Mouse (Mus musculus): ENCODE results near the gene Chchd6. TPM values are rescaled to one million over a fixed set of nuclear protein-coding genes. Genes with fewer than 3 reads are reported as not detected.

The Chchd6 gene
- polyA plus RNA-seq, 1 experiment from 2014 or later, result 164 TPM

DNA sequence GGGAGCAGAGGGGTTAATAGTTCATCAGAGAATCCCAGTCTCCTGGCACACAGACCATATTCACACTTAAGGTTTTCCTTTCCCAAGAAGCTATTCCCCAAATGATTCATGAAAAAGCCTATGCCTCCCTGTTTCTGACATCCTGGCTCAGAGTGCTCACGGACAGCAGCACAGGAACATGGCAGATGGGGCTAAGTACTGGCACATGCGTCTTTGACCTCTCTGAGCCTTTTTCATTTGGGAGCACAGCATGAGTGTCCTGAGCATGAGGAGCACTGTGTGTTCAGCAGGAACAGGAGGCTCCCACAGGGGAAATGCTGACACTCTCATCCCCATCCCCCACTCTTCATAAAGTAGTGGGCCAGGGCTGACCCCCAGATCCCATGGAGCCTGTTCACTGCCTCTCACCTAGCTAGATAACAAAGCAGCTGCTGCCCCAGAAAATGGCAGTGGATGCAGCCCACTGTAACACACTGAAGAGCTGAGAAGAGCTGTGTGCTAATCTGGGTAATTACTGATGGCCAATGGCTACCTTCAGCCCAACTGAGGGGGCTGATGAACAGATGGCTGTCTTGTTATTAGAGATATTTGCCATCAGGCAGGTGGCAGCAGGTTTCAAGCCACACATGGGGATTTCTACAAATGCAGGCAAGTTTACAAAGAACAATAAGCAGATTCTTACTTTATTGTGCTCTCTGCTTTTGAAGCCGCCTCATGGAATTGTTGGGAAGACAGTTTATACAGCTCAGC is 176.2 kb downstream of the Chchd6 start:
- Histone ChIP-seq H3K27me3 (ENCODE audit: control insufficient read depth, insufficient read depth, low read length) (no peaks in the 10 kb centered on the region), H3K4me2 (ENCODE audit: low read length) (no peak overlapping the region), H3K4me3 (replicated peaks; ENCODE audit: low read depth, low read length) (no peak overlapping the region), H3K36me3 (ENCODE audit: control insufficient read depth, insufficient read depth, low read length) (0 out of 2 replicates have a peak, but pooled peaks cover 3% of the 10 kb centered on the region), H3K9ac (replicated peaks; ENCODE audit: low read length) (no peak overlapping the region), H3K27ac (replicated peaks; ENCODE audit: low read depth, low read length) (no peak overlapping the region), H3K9me3 (ENCODE audit: control insufficient read depth, low read length) (no peaks in the 10 kb centered on the region), H3K4me1 (ENCODE audit: control insufficient read depth, insufficient read depth, low read length) (no peaks in the 10 kb centered on the region)
- ATAC-seq (ENCODE audit: low FRiP score, low TSS enrichment), result no peak
- no peak for DNase-seq
- WGBS, result 78% methylated on average over 3 of the region's 3 CpGs

- DNase-seq (no peak), ATAC-seq (ENCODE audit: low FRiP score, low TSS enrichment) (no peak)
- no peak overlapping the region for H3K4me2 ChIP-seq (ENCODE audit: low read length)
- no peak overlapping the region for H3K9ac ChIP-seq (replicated peaks; ENCODE audit: low read length)
- no peaks in the 10 kb centered on the region for H3K4me1 ChIP-seq (ENCODE audit: control insufficient read depth, insufficient read depth, low read length)
- H3K4me3 ChIP-seq (replicated peaks; ENCODE audit: low read depth, low read length), result no peak overlapping the region
- 90% methylated on average over 3 of the region's 3 CpGs for WGBS
- no peaks in the 10 kb centered on the region for H3K9me3 ChIP-seq (ENCODE audit: control insufficient read depth, low read length)
- H3K36me3 ChIP-seq (ENCODE audit: control insufficient read depth, insufficient read depth, low read length), result 0 out of 2 replicates have a peak, but pooled peaks cover 3% of the 10 kb centered on the region
- H3K27me3 ChIP-seq (ENCODE audit: control insufficient read depth, insufficient read depth, low read length), result no peaks in the 10 kb centered on the region
- H3K27ac ChIP-seq (replicated peaks; ENCODE audit: low read depth, low read length), result no peak overlapping the region
These were observed 179.3 kb downstream of the Chchd6 start for GRCm38 (mm10) chr6:89416030-89416595.

GRCm38 (mm10) chr6:89415091-89415490 is 180.4 kb downstream of the Chchd6 start:
- no peak overlapping the region for H3K9ac ChIP-seq (replicated peaks; ENCODE audit: low read length)
- 0 out of 2 replicates have a peak, but pooled peaks cover 3% of the 10 kb centered on the region for H3K36me3 ChIP-seq (ENCODE audit: control insufficient read depth, insufficient read depth, low read length)
- ATAC-seq (ENCODE audit: low FRiP score, low TSS enrichment), result no peak
- WGBS, result 91% methylated on average over 2 of the region's 2 CpGs
- no peak overlapping the region for H3K4me3 ChIP-seq (replicated peaks; ENCODE audit: low read depth, low read length)
- no peak overlapping the region for H3K4me2 ChIP-seq (ENCODE audit: low read length)
- H3K27ac ChIP-seq (replicated peaks; ENCODE audit: low read depth, low read length), result no peak overlapping the region
- no peak for DNase-seq
- no peaks in the 10 kb centered on the region for H3K9me3 ChIP-seq (ENCODE audit: control insufficient read depth, low read length)
- H3K27me3 ChIP-seq (ENCODE audit: control insufficient read depth, insufficient read depth, low read length), result no peaks in the 10 kb centered on the region
- H3K4me1 ChIP-seq (ENCODE audit: control insufficient read depth, insufficient read depth, low read length), result no peaks in the 10 kb centered on the region

DNA sequence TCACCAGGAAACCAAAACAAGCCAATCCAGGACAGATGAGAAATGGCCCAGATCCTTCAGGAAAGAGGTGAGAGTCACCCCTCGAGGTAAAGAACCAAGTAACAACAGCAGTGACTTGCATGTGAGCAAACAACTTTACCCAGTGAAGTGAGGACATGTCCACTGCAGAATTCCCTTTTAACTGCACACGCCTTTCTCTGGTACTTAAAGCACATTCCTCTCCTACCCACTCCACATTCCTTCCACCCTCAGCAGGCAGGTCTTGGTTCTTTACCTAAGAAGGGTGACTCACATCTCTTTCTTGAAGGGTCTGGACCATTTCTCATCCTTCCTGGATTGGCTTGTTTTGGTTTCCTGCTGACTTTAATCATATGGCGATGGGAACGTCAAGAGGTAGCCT is 181.3 kb downstream of the Chchd6 start:
- DNase-seq, result no peak
- WGBS, result 90% methylated on average over 4 of the region's 4 CpGs
- no peaks in the 10 kb centered on the region for H3K4me1 ChIP-seq (ENCODE audit: control insufficient read depth, insufficient read depth, low read length)

DNA sequence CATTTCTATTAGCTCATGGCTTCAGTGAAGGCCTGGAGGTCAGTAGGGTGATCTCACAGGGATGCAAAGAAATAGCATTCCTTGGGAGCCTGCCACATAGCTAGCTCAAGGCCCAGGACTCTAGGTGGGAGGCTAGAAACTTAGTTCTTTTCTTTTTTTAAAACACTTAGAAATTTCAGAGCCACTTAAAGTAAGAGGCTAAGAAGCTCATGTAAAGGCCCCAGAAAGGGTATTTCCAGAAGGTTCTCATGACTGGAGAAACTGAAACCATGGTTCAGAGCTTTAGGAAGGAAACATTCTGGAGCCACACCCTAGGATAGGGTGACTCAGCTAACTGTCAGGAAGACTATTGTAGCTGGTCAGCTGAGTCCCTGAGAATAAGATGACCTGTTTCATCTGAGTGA is 182.0 kb downstream of the Chchd6 start:
- no peak for ATAC-seq (ENCODE audit: low FRiP score, low TSS enrichment)
- Histone ChIP-seq H3K36me3 (ENCODE audit: control insufficient read depth, insufficient read depth, low read length) (0 out of 2 replicates have a peak, but pooled peaks cover 3% of the 10 kb centered on the region), H3K9me3 (ENCODE audit: control insufficient read depth, low read length) (no peaks in the 10 kb centered on the region), H3K9ac (replicated peaks; ENCODE audit: low read length) (no peak overlapping the region), H3K27me3 (ENCODE audit: control insufficient read depth, insufficient read depth, low read length) (no peaks in the 10 kb centered on the region), H3K27ac (replicated peaks; ENCODE audit: low read depth, low read length) (no peak overlapping the region), H3K4me2 (ENCODE audit: low read length) (no peak overlapping the region), H3K4me1 (ENCODE audit: control insufficient read depth, insufficient read depth, low read length) (no peaks in the 10 kb centered on the region), H3K4me3 (replicated peaks; ENCODE audit: low read depth, low read length) (no peak overlapping the region)
- DNase-seq, result no peak

More for the DNA sequence above, 181.3 kb downstream of the Chchd6 start:
- no peak overlapping the region for H3K4me2 ChIP-seq (ENCODE audit: low read length)
- no peaks in the 10 kb centered on the region for H3K9me3 ChIP-seq (ENCODE audit: control insufficient read depth, low read length)
- ATAC-seq (ENCODE audit: low FRiP score, low TSS enrichment), result no peak
- H3K4me3 ChIP-seq (replicated peaks; ENCODE audit: low read depth, low read length), result no peak overlapping the region
- no peak overlapping the region for H3K27ac ChIP-seq (replicated peaks; ENCODE audit: low read depth, low read length)
- no peak overlapping the region for H3K9ac ChIP-seq (replicated peaks; ENCODE audit: low read length)
- H3K27me3 ChIP-seq (ENCODE audit: control insufficient read depth, insufficient read depth, low read length), result no peaks in the 10 kb centered on the region
- H3K36me3 ChIP-seq (ENCODE audit: control insufficient read depth, insufficient read depth, low read length), result 0 out of 2 replicates have a peak, but pooled peaks cover 3% of the 10 kb centered on the region

GRCm38 (mm10) chr6:89412562-89412961 is 182.9 kb downstream of the Chchd6 start:
- 68% methylated on average over 1 of the region's 1 CpGs for WGBS
- H3K9ac ChIP-seq (replicated peaks; ENCODE audit: low read length), result no peak overlapping the region
- H3K9me3 ChIP-seq (ENCODE audit: control insufficient read depth, low read length), result no peaks in the 10 kb centered on the region
- H3K4me3 ChIP-seq (replicated peaks; ENCODE audit: low read depth, low read length), result no peak overlapping the region
- H3K4me2 ChIP-seq (ENCODE audit: low read length), result no peak overlapping the region
- DNase-seq (no peak), ATAC-seq (ENCODE audit: low FRiP score, low TSS enrichment) (no peak)
- H3K4me1 ChIP-seq (ENCODE audit: control insufficient read depth, insufficient read depth, low read length), result 0 out of 2 replicates have a peak, but pooled peaks cover 4% of the 10 kb centered on the region
- no peaks in the 10 kb centered on the region for H3K27me3 ChIP-seq (ENCODE audit: control insufficient read depth, insufficient read depth, low read length)
- H3K27ac ChIP-seq (replicated peaks; ENCODE audit: low read depth, low read length), result no peak overlapping the region
- 0 out of 2 replicates have a peak, but pooled peaks cover 1% of the 10 kb centered on the region for H3K36me3 ChIP-seq (ENCODE audit: control insufficient read depth, insufficient read depth, low read length)

DNA sequence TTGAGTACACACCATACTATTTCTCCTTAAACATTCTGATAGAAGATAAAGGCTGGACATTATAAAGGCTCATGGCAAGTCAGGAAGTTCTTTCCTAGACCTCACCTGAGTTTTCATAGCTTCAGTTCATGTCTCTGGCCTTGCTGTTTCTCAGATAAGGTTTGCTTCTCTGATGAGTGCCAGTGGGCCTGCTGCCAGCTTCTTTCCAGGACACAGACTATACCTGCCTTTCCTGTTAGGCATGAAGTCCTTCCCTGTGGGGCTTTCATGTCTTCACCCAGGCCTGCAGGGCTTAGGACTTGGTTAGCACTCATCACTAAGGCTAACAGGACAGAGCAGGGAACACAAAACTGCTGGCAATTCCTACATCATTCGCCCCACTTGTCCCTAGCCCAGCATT is 186.4 kb downstream of the Chchd6 start:
- ATAC-seq (ENCODE audit: low FRiP score, low TSS enrichment) (no peak), DNase-seq (no peak)
- H3K4me2 ChIP-seq (ENCODE audit: low read length), result no peak overlapping the region
- H3K4me1 ChIP-seq (ENCODE audit: control insufficient read depth, insufficient read depth, low read length), result 0 out of 2 replicates have a peak, but pooled peaks cover 10% of the 10 kb centered on the region
- H3K27me3 ChIP-seq (ENCODE audit: control insufficient read depth, insufficient read depth, low read length), result no peaks in the 10 kb centered on the region
- H3K4me3 ChIP-seq (replicated peaks; ENCODE audit: low read depth, low read length), result no peak overlapping the region
- no peak overlapping the region for H3K27ac ChIP-seq (replicated peaks; ENCODE audit: low read depth, low read length)
- no peak overlapping the region for H3K9ac ChIP-seq (replicated peaks; ENCODE audit: low read length)
- WGBS, result 95% methylated on average over 1 of the region's 1 CpGs
- no peaks in the 10 kb centered on the region for H3K9me3 ChIP-seq (ENCODE audit: control insufficient read depth, low read length)
- H3K36me3 ChIP-seq (ENCODE audit: control insufficient read depth, insufficient read depth, low read length), result no peaks in the 10 kb centered on the region

DNA sequence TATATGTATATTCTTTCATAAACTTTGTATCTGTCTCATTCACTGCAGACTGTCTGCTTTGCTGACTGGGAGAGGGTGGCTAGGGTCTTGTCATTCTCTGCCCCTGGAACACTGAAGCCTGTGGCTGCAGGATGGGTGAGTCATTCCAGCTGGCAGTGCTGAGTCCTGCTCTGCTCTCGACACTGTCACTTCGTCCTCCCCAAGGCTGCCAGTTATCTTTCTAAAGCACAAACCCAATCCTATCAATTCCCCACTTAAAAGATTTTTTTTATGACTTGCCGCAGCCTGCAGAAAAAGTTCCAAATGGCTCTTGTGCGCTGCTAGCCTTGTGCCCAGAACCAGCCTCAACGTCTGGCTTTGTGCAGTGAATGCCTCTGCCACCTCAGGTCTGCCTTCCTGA is 187.2 kb downstream of the Chchd6 start:
- 83% methylated on average over 5 of the region's 5 CpGs for WGBS
- H3K27ac ChIP-seq (replicated peaks; ENCODE audit: low read depth, low read length), result no peak overlapping the region
- no peak for ATAC-seq (ENCODE audit: low FRiP score, low TSS enrichment)

More for the DNA sequence above, 187.2 kb downstream of the Chchd6 start:
- no peaks in the 10 kb centered on the region for H3K27me3 ChIP-seq (ENCODE audit: control insufficient read depth, insufficient read depth, low read length)
- no peak for DNase-seq
- H3K36me3 ChIP-seq (ENCODE audit: control insufficient read depth, insufficient read depth, low read length), result no peaks in the 10 kb centered on the region
- no peak overlapping the region for H3K4me3 ChIP-seq (replicated peaks; ENCODE audit: low read depth, low read length)
- 0 out of 2 replicates have a peak, but pooled peaks cover 10% of the 10 kb centered on the region for H3K4me1 ChIP-seq (ENCODE audit: control insufficient read depth, insufficient read depth, low read length)
- H3K9ac ChIP-seq (replicated peaks; ENCODE audit: low read length), result no peak overlapping the region
- H3K9me3 ChIP-seq (ENCODE audit: control insufficient read depth, low read length), result no peaks in the 10 kb centered on the region
- H3K4me2 ChIP-seq (ENCODE audit: low read length), result no peak overlapping the region
